Mouse (Mus musculus) neural tube, embryonic 13.5 days (tissue): ENCODE results near the gene A630076J17Rik. TPM values are rescaled to one million over a fixed set of nuclear protein-coding genes. Genes with fewer than 3 reads are reported as not detected.

Source experiments
- ATAC-seq: fragments of 200-750 bp; cut with Nextera tagmentation; 2 replicates; pipeline ENCODE4 v1.8.0; 2017; ENCODE audit warnings: low read depth, mild to moderate bottlenecking, moderate TSS enrichment, moderate library complexity
- H3K27ac ChIP-seq: fragments of 300-500 bp; sonication (generic); replicated peaks from 2 replicates; pipeline ENCODE4 v1.5.1; 2015; ENCODE audit warnings: moderate library complexity, mild to moderate bottlenecking, inconsistent platforms
- H3K27me3 ChIP-seq: fragments of 300-500 bp; sonication (generic); 2 replicates; pipeline ENCODE4 v1.6.1; 2015; ENCODE audit warnings: mild to moderate bottlenecking, inconsistent platforms
- H3K36me3 ChIP-seq: fragments of 300-500 bp; sonication (generic); 2 replicates; pipeline ENCODE4 v1.6.1; 2015; ENCODE audit warnings: mild to moderate bottlenecking, inconsistent platforms
- H3K4me1 ChIP-seq: fragments of 300-500 bp; sonication (generic); replicated peaks from 2 replicates; pipeline ENCODE4 v1.6.1; 2015; ENCODE audit warnings: inconsistent platforms
- H3K4me2 ChIP-seq: fragments of 300-500 bp; sonication (generic); 2 replicates; pipeline ENCODE4 v1.6.1; 2015; ENCODE audit warnings: inconsistent platforms, mild to moderate bottlenecking, moderate library complexity
- H3K4me3 ChIP-seq: fragments of 300-500 bp; sonication (generic); 2 replicates; pipeline ENCODE4 v1.5.1; 2015; ENCODE audit warnings: mild to moderate bottlenecking, inconsistent platforms
- H3K9ac ChIP-seq: fragments of 300-500 bp; sonication (generic); 2 replicates; pipeline ENCODE4 v1.6.1; 2015; ENCODE audit warnings: moderate library complexity, mild to moderate bottlenecking, inconsistent platforms
- H3K9me3 ChIP-seq: fragments of 300-500 bp; sonication (generic); 2 replicates; pipeline ENCODE4 v1.6.1; 2016; ENCODE audit warnings: inconsistent platforms
- WGBS: fragments of 180-500 bp; shearing (Covaris S2); methylation state at CpG from one replicate; pipeline ENCODE4 v1.1.7; 2015; 5-methylcytosine and 5-hydroxymethylcytosine counted together
- polyA plus RNA-seq: library from polyadenylated mRNA; unstranded; fragments of >200 nt; fragmentation: Nextera tagmentation; extraction: Ambion mirVana; gene quantifications from 2 replicates; pipeline ENCODE4 v1.2.1, GENCODE M21; 2015

Gene A630076J17Rik
- polyA plus RNA-seq, 1 experiment from 2014 or later, result not detected

- H3K36me3 ChIP-seq, result no peaks in the 10 kb centered on the region
- no peak overlapping the region for H3K4me3 ChIP-seq
- 61% methylated on average over 5 of the region's 5 CpGs for WGBS
- no peak overlapping the region for H3K4me2 ChIP-seq
- no peaks in the 10 kb centered on the region for H3K9me3 ChIP-seq
- ATAC-seq, result no peak
- H3K27me3 ChIP-seq, result peaks cover 10% of the 10 kb centered on the region
- H3K9ac ChIP-seq, result no peak overlapping the region
- H3K27ac ChIP-seq, result peak overlapping the region; percentile 2; the same call in 1 of the 2 replicates
- H3K4me1 ChIP-seq, result peaks cover 48% of the 10 kb centered on the region
Measured at GRCm38 (mm10) chr3:107257924-107258323, 27.5 kb downstream of the A630076J17Rik start.

- Histone ChIP-seq H3K9me3 (no peaks in the 10 kb centered on the region), H3K27me3 (no peaks in the 10 kb centered on the region), H3K4me1 (peaks cover 44% of the 10 kb centered on the region), H3K9ac (no peak overlapping the region), H3K36me3 (no peaks in the 10 kb centered on the region), H3K4me3 (no peak overlapping the region), H3K4me2 (no peak overlapping the region), H3K27ac (peak overlapping the region; percentile 66)
- ATAC-seq, result peak; percentile 62
- WGBS, result 32% methylated on average over 8 of the region's 8 CpGs
Measured at GRCm38 (mm10) chr3:107260956-107261850, 30.8 kb downstream of the A630076J17Rik start.

GRCm38 (mm10) chr3:107261851-107262165 is 31.4 kb downstream of the A630076J17Rik start:
- 7% methylated on average over 7 of the region's 7 CpGs for whole genome bisulfite sequencing
- ATAC-seq, result peak; percentile 12; the same call in 1 of the 2 replicates
- Histone ChIP-seq H3K27ac (peak overlapping the region; percentile 66; the same call in 1 of the 2 replicates), H3K9me3 (no peaks in the 10 kb centered on the region), H3K4me1 (peaks cover 38% of the 10 kb centered on the region), H3K36me3 (no peaks in the 10 kb centered on the region), H3K4me3 (no peak overlapping the region), H3K9ac (no peak overlapping the region), H3K4me2 (no peak overlapping the region), H3K27me3 (no peaks in the 10 kb centered on the region)

GRCm38 (mm10) chr3:107266814-107267345 is 36.5 kb downstream of the A630076J17Rik start:
- H3K4me1 ChIP-seq, result peaks cover 3% of the 10 kb centered on the region
- no peaks in the 10 kb centered on the region for H3K36me3 ChIP-seq
- H3K27me3 ChIP-seq, result 0 out of 2 replicates have a peak, but pooled peaks cover 3% of the 10 kb centered on the region
- H3K27ac ChIP-seq, result no peak overlapping the region
- no peak overlapping the region for H3K9ac ChIP-seq
- H3K4me2 ChIP-seq, result no peak overlapping the region
- no peak for ATAC-seq
- H3K4me3 ChIP-seq, result no peak overlapping the region
- no peaks in the 10 kb centered on the region for H3K9me3 ChIP-seq
- WGBS, result 63% methylated on average over 2 of the region's 2 CpGs

GRCm38 (mm10) chr3:107272433-107272832 is 42.0 kb downstream of the A630076J17Rik start:
- 92% methylated on average over 3 of the region's 3 CpGs for WGBS
- 0 out of 2 replicates have a peak, but pooled peaks cover 12% of the 10 kb centered on the region for H3K27me3 ChIP-seq
- H3K4me2 ChIP-seq, result no peak overlapping the region
- no peak overlapping the region for H3K4me3 ChIP-seq
- no peak overlapping the region for H3K27ac ChIP-seq
- ATAC-seq, result no peak
- H3K36me3 ChIP-seq, result no peaks in the 10 kb centered on the region
- H3K9me3 ChIP-seq, result no peaks in the 10 kb centered on the region
- H3K4me1 ChIP-seq, result no peaks in the 10 kb centered on the region
- H3K9ac ChIP-seq, result no peak overlapping the region

- peaks cover 5% of the 10 kb centered on the region for H3K4me1 ChIP-seq
- no peak overlapping the region for H3K4me2 ChIP-seq
Measured at GRCm38 (mm10) chr3:107273820-107274219, 43.4 kb downstream of the A630076J17Rik start.

GRCm38 (mm10) chr3:107275351-107275750 is 44.9 kb downstream of the A630076J17Rik start:
- H3K36me3 ChIP-seq, result no peaks in the 10 kb centered on the region
- peaks cover 15% of the 10 kb centered on the region for H3K4me1 ChIP-seq
- no peak overlapping the region for H3K4me2 ChIP-seq
- no peak for ATAC-seq
- 68% methylated on average over 5 of the region's 5 CpGs for WGBS
- 0 out of 2 replicates have a peak, but pooled peaks cover 12% of the 10 kb centered on the region for H3K27me3 ChIP-seq
- no peak overlapping the region for H3K4me3 ChIP-seq
- H3K9ac ChIP-seq, result no peak overlapping the region
- H3K27ac ChIP-seq, result no peak overlapping the region
- H3K9me3 ChIP-seq, result no peaks in the 10 kb centered on the region

More at GRCm38 (mm10) chr3:107273820-107274219, 43.4 kb downstream of the A630076J17Rik start:
- Histone ChIP-seq H3K36me3 (no peaks in the 10 kb centered on the region), H3K27me3 (0 out of 2 replicates have a peak, but pooled peaks cover 12% of the 10 kb centered on the region), H3K4me3 (no peak overlapping the region), H3K9me3 (no peaks in the 10 kb centered on the region), H3K27ac (no peak overlapping the region), H3K9ac (no peak overlapping the region)
- peak; percentile 74 for ATAC-seq
- WGBS, result 10% methylated on average over 3 of the region's 3 CpGs

- no peak overlapping the region for H3K9ac ChIP-seq
- no peak for ATAC-seq
- 56% methylated on average over 4 of the region's 4 CpGs for WGBS
Measured at GRCm38 (mm10) chr3:107275996-107276395, 45.6 kb downstream of the A630076J17Rik start.

GRCm38 (mm10) chr3:107276626-107277025 is 46.2 kb downstream of the A630076J17Rik start:
- Histone ChIP-seq H3K36me3 (peaks cover 1% of the 10 kb centered on the region; the same call in 1 of the 2 replicates), H3K9me3 (no peaks in the 10 kb centered on the region), H3K9ac (no peak overlapping the region), H3K4me3 (no peak overlapping the region), H3K27ac (no peak overlapping the region), H3K4me1 (peaks cover 16% of the 10 kb centered on the region), H3K4me2 (no peak overlapping the region), H3K27me3 (0 out of 2 replicates have a peak, but pooled peaks cover 8% of the 10 kb centered on the region)
- 91% methylated on average over 3 of the region's 3 CpGs for WGBS
- ATAC-seq, result no peak

More at GRCm38 (mm10) chr3:107275996-107276395, 45.6 kb downstream of the A630076J17Rik start:
- Histone ChIP-seq H3K9me3 (no peaks in the 10 kb centered on the region), H3K27ac (no peak overlapping the region), H3K4me3 (no peak overlapping the region), H3K36me3 (no peaks in the 10 kb centered on the region), H3K27me3 (0 out of 2 replicates have a peak, but pooled peaks cover 10% of the 10 kb centered on the region), H3K4me1 (peaks cover 16% of the 10 kb centered on the region), H3K4me2 (no peak overlapping the region)

- ATAC-seq, result peak; percentile 89
- no peak within 1 kb of the TSS for H3K27ac ChIP-seq
- H3K27me3 ChIP-seq, result 0 out of 2 replicates have a peak, but pooled peaks cover 8% of the 10 kb centered on the region
- H3K9me3 ChIP-seq, result no peaks in the 10 kb centered on the region
- H3K36me3 ChIP-seq, result peaks cover 15% of the 10 kb centered on the region
- H3K4me3 ChIP-seq, result peak within 1 kb of the TSS; percentile 90
- H3K4me1 ChIP-seq, result peaks cover 16% of the 10 kb centered on the region
- 3% methylated on average over 43 of the region's 43 CpGs for WGBS
- peak within 1 kb of the TSS; percentile 69 for H3K4me2 ChIP-seq
- peak within 1 kb of the TSS; percentile 87 for H3K9ac ChIP-seq
Measured at GRCm38 (mm10) chr3:107278479-107279269, 48.3 kb downstream of the A630076J17Rik start, which contains the start of gene Lamtor5. Gene Lamtor5 (plus strand): TSS chr3:107278858.
